Mouse (Mus musculus) heart, embryonic 16.5 days (tissue): Measurements from ENCODE around the gene Celf2. TPM values are rescaled to one million over a fixed set of nuclear protein-coding genes. Genes with fewer than 3 reads are reported as not detected.

Experiments used
- ATAC-seq: fragments of 200-750 bp; cut with Nextera tagmentation; replicated peaks from 2 replicates; pipeline ENCODE4 v1.8.0; 2017; ENCODE audit warnings: moderate number of reproducible peaks; ENCODE audit not compliant: insufficient read depth, low FRiP score; ENCODE audit errors: extremely low read depth
- H3K27ac ChIP-seq: fragments of 300-500 bp; sonication (generic); 2 replicates; pipeline ENCODE4 v1.5.1; 2014; ENCODE audit warnings: mild to moderate bottlenecking, low read length, control low read depth, moderate library complexity
- H3K27me3 ChIP-seq: fragments of 300-500 bp; sonication (generic); 2 replicates; pipeline ENCODE4 v1.6.1; 2014; ENCODE audit warnings: low read length, mixed read lengths; ENCODE audit not compliant: control insufficient read depth, insufficient read depth
- H3K36me3 ChIP-seq: fragments of 300-500 bp; sonication (generic); 2 replicates; pipeline ENCODE4 v1.6.1; 2014; ENCODE audit not compliant: control insufficient read depth, insufficient read depth
- H3K4me1 ChIP-seq: fragments of 300-500 bp; sonication (generic); 2 replicates; pipeline ENCODE4 v1.6.1; 2014; ENCODE audit warnings: low read length, mixed read lengths; ENCODE audit not compliant: control insufficient read depth, insufficient read depth
- H3K4me2 ChIP-seq: fragments of 300-500 bp; sonication (generic); 2 replicates; pipeline ENCODE4 v1.6.1; 2014; ENCODE audit warnings: low read depth, mild to moderate bottlenecking, control low read depth, low read length
- H3K4me3 ChIP-seq: fragments of 300-500 bp; sonication (generic); 2 replicates; pipeline ENCODE4 v1.5.1; 2014; ENCODE audit warnings: mild to moderate bottlenecking, control low read depth, low read length
- H3K9ac ChIP-seq: fragments of 300-500 bp; sonication (generic); 2 replicates; pipeline ENCODE4 v1.6.1; 2014; ENCODE audit warnings: low read length, control low read depth
- H3K9me3 ChIP-seq: fragments of 300-500 bp; sonication (generic); replicated peaks from 2 replicates; pipeline ENCODE4 v1.6.1; 2016; ENCODE audit warnings: low read length; ENCODE audit not compliant: control insufficient read depth
- WGBS: fragments of 180-500 bp; shearing (Covaris S2); extraction: QIAGEN DNeasy Blood & Tissue Kit; methylation state at CpG from one replicate; pipeline ENCODE4 v1.1.7; 2014; 5-methylcytosine and 5-hydroxymethylcytosine counted together
- polyA plus RNA-seq: library from polyadenylated mRNA; unstranded; fragments of >200 nt; fragmentation: Nextera tagmentation; extraction: Ambion mirVana; gene quantifications from 2 replicates; pipeline ENCODE4 v1.2.1, GENCODE M21; 2015

Celf2 gene
- polyA plus RNA-seq, 1 experiment from 2014 or later = 70.2 TPM

DNA sequence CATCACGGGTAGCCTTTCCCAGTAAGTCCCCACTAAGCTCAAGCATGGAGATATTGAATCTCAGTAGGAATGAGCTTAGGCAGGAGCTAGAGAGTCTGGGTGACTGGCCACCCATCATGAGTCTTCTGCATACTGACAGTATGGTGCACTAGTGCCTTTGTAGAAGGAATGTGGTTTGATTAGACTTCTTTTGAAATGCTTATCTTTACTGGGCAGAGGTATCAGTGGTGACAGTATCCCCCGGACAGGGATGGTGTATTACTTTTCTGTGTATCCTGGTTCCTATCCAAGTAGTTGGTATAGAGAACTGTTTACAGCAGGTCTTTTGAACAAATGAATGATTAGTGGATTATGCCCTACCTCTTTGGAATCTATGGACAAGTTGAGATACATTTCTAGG is 973.0 kb downstream of the Celf2 start:
- Histone ChIP-seq H3K4me1 (peaks cover 24% of the 10 kb centered on the region), H3K9ac (no peak overlapping the region), H3K9me3 (no peaks in the 10 kb centered on the region), H3K4me3 (no peak overlapping the region), H3K27me3 (no peaks in the 10 kb centered on the region), H3K36me3 (no peaks in the 10 kb centered on the region), H3K27ac (no peak overlapping the region), H3K4me2 (no peak overlapping the region)
- no peak for ATAC-seq
- 50% methylated on average over 2 of the region's 2 CpGs for WGBS

DNA sequence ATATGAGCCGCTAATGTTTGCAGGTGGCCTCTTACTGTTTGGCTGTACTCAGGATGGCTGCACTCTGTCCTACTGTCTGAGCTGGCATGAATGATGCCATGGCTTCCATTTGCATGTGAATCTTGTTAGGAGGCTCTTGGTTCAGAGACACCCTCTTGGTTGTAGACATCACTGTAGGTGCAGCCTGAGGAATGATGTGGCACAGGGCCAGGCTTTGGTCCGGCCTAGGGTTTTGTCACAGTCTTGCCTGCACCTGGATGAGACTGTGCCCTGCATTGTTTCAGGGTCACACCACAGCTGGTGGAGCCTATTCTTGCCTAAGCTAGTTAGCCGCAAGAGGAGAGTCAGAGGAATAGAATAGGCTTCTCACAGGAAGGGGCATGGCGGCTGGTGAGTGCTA is 977.0 kb downstream of the Celf2 start:
- H3K9me3 ChIP-seq = no peaks in the 10 kb centered on the region
- H3K4me3 ChIP-seq = no peak overlapping the region
- no peak overlapping the region for H3K4me2 ChIP-seq
- H3K9ac ChIP-seq = no peak overlapping the region
- H3K27ac ChIP-seq = no peak overlapping the region
- H3K4me1 ChIP-seq = no peaks in the 10 kb centered on the region
- 77% methylated on average over 4 of the region's 4 CpGs for WGBS
- no peak; the same call in 1 of the 2 replicates for ATAC-seq
- no peaks in the 10 kb centered on the region for H3K27me3 ChIP-seq
- no peaks in the 10 kb centered on the region for H3K36me3 ChIP-seq

DNA sequence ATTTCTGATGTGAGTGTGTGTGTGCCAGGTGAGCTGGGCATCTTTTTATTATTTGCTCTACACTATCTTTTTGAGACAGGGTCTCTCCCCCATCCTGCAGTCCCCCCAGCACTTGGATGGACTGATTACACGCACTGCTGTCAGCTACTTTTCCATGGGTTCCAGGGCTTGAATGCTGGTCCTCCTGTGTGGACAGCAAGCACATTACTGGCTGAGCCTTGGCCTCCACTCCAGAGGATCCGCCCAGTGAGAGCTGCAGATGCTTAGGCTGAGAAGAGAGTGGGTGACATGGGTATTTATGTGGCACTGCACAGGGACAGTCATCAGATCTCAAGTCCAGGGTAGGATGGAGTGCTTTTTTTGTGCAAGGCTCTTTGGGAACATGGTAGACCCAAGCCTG is 981.3 kb downstream of the Celf2 start:
- H3K9ac ChIP-seq = no peak overlapping the region
- no peak overlapping the region for H3K27ac ChIP-seq
- no peak overlapping the region for H3K4me3 ChIP-seq
- no peaks in the 10 kb centered on the region for H3K27me3 ChIP-seq
- no peaks in the 10 kb centered on the region for H3K9me3 ChIP-seq
- ATAC-seq = no peak
- H3K4me1 ChIP-seq = no peaks in the 10 kb centered on the region
- no peak overlapping the region for H3K4me2 ChIP-seq
- WGBS = 84% methylated on average over 2 of the region's 2 CpGs
- no peaks in the 10 kb centered on the region for H3K36me3 ChIP-seq

DNA sequence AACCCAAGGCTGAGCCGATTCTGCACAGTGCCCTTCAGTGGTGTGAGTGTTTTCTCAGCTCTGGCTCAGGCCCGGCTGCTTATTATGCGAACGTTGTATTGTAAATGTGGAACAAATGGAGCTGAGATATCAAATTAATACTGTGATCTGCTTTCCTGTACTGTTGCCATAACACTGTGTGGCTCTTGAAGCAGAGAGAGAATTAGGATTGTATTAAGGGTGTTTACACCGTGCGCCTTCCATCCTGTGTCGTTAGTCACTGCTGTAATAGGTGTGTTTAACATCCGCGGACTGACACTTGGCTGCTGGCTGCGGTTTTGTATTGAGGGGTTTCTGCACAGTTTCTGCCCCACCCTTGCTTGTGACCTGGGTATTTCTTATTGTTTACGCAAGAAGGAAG is 982.5 kb downstream of the Celf2 start:
- 83% methylated on average over 11 of the region's 11 CpGs for WGBS
- Histone ChIP-seq H3K27ac (no peak overlapping the region), H3K27me3 (no peaks in the 10 kb centered on the region), H3K4me3 (no peak overlapping the region), H3K4me2 (no peak overlapping the region), H3K9ac (no peak overlapping the region), H3K4me1 (no peaks in the 10 kb centered on the region), H3K9me3 (no peaks in the 10 kb centered on the region), H3K36me3 (no peaks in the 10 kb centered on the region)
- no peak for ATAC-seq

DNA sequence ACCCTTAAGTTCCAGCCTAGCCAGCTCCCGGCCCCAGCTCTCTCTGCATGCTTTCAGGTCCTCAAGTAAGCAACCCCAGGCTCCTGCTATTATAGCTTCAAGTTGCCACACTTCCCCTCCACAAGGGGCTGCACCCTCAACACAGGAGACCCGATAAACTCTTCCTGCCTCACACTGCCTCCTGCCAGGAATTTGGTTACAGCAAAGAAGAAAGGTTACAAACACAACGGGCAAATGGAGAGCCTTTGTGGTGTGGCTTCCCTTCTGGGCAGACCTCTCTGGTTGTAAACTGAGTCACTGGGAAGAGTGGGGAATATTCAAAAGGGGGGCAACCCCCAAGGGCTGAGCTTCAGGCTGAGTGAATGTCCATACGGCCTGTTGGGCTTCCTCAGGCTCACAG is 983.1 kb downstream of the Celf2 start:
- Histone ChIP-seq H3K4me3 (no peak overlapping the region), H3K4me2 (no peak overlapping the region), H3K9ac (no peak overlapping the region), H3K27ac (no peak overlapping the region), H3K4me1 (no peaks in the 10 kb centered on the region), H3K27me3 (no peaks in the 10 kb centered on the region), H3K36me3 (no peaks in the 10 kb centered on the region), H3K9me3 (no peaks in the 10 kb centered on the region)
- WGBS = 42% methylated on average over 4 of the region's 4 CpGs
- ATAC-seq = no peak

DNA sequence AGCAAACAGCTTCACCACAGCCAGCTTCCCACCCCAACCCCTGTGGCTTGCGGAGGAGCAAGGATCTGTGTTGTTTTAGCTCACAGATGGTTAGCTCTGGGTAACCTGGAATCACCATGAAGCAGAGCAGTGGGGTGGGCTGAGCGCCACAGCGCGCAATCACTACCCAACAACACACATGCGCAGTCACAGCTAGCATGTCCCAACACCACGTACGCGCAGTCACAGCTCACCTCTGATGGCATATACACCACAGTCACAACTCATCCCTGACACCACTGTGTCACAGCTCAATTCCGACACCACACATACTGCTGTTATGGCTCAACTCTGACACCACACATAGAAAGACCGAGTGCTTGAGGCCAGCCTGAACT is 985.5 kb downstream of the Celf2 start:
- Histone ChIP-seq H3K4me3 (no peak overlapping the region), H3K4me2 (no peak overlapping the region), H3K4me1 (no peaks in the 10 kb centered on the region), H3K9ac (no peak overlapping the region), H3K9me3 (no peaks in the 10 kb centered on the region), H3K27ac (no peak overlapping the region), H3K27me3 (no peaks in the 10 kb centered on the region), H3K36me3 (no peaks in the 10 kb centered on the region)
- no peak for ATAC-seq
- WGBS = 94% methylated on average over 10 of the region's 10 CpGs

DNA sequence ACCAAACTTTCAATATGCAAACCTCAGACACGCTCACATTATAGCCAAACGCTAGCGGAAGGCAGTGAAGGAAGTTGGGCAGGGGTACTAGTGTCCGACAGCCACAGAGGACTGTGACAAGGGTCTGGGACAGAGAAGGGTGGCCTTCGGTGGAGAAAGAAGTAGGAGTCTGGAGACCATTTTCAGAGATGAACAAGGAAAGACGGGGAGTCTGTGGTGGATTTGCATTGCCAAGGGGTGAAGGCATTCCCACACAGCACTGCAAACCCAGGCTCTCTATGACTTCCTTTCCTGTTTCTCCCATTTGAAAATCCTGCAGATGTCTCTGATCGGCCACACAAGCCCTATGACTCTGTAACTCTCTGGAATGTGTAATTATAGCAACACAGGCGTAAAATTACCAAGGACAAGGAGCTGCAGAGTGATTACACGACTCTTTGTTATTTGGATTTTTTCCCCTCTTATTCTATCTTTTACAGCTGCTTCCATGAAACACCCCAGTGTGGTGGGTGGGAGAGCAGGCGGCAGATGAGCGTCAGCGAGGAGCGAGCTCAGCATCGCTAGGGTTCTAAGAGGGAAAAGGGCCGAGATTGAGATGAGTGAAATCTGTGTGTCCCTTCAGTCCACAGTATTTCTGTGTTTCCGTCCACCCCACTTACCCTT is 986.0 kb downstream of the Celf2 start:
- no peak overlapping the region for H3K4me3 ChIP-seq
- H3K9ac ChIP-seq = no peak overlapping the region
- H3K4me1 ChIP-seq = no peaks in the 10 kb centered on the region
- no peaks in the 10 kb centered on the region for H3K27me3 ChIP-seq
- H3K27ac ChIP-seq = no peak overlapping the region
- H3K36me3 ChIP-seq = no peaks in the 10 kb centered on the region
- 71% methylated on average over 16 of the region's 16 CpGs for WGBS
- no peaks in the 10 kb centered on the region for H3K9me3 ChIP-seq
- H3K4me2 ChIP-seq = no peak overlapping the region
- no peak for ATAC-seq

DNA sequence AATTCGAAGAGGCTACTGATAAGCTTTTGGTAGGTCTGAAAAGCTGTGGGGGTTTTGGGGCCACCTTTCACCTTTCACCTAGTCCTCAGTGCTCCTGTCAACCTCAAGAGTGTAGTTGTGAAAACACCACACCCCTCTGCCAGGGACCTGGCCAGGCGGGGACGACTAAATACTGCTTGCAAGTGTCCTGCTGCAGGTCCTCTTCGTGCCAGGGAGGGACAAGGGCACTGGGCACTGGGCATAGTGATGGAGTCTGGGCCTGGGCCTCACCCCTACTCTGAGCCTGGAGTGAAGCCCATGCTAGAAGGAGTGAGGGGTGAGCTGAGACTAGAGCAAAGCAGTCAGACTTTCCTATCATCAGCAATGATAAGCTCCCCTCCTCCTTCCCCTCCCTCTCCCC is 987.0 kb downstream of the Celf2 start:
- Histone ChIP-seq H3K9me3 (no peaks in the 10 kb centered on the region), H3K4me2 (no peak overlapping the region), H3K36me3 (no peaks in the 10 kb centered on the region), H3K27me3 (no peaks in the 10 kb centered on the region), H3K9ac (no peak overlapping the region), H3K27ac (no peak overlapping the region), H3K4me1 (no peaks in the 10 kb centered on the region), H3K4me3 (no peak overlapping the region)
- WGBS = 72% methylated on average over 4 of the region's 4 CpGs
- ATAC-seq = no peak

DNA sequence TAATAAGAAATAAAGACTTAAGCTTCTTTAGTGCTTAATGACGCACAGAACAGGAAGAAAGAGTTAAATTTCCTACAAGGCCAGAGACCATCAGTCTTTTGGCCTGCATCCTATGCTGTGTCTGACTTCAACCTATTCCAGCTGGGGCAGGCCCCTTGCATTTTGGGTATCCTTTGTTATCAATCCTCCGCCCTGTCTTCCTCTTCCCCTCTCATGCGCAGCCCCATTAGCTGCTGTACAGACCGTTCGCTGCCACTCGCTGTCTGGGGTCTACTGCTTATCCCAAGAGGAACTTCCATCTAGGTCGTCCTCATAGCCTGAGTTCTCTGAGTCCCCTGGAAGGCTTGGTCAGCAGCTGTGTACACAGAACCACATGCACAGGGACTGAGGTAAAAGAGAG is 996.2 kb downstream of the Celf2 start:
- no peak overlapping the region for H3K4me3 ChIP-seq
- H3K9ac ChIP-seq = no peak overlapping the region
- H3K9me3 ChIP-seq = 0 out of 2 replicates have a peak, but pooled peaks cover 2% of the 10 kb centered on the region
- no peak overlapping the region for H3K4me2 ChIP-seq
- ATAC-seq = no peak
- WGBS = 73% methylated on average over 7 of the region's 7 CpGs
- no peaks in the 10 kb centered on the region for H3K36me3 ChIP-seq
- peaks cover 4% of the 10 kb centered on the region; the same call in 1 of the 2 replicates for H3K4me1 ChIP-seq
- H3K27me3 ChIP-seq = no peaks in the 10 kb centered on the region
- H3K27ac ChIP-seq = no peak overlapping the region
